Mouse (Mus musculus) forebrain, postnatal 0 days (tissue): ENCODE results near the gene Emc10. TPM values are rescaled to one million over a fixed set of nuclear protein-coding genes. Genes with fewer than 3 reads are reported as not detected.

Experiments
- ATAC-seq: fragments of 200-750 bp; cut with Nextera tagmentation; 2 replicates; pipeline ENCODE4 v1.8.0; 2017; ENCODE audit warnings: mild to moderate bottlenecking, moderate library complexity
- DNase-seq: peaks from one replicate; pipeline ENCODE4 v3.0.0-alpha.2; 2015
- H3K27ac ChIP-seq: fragments of 300-500 bp; sonication (generic); 2 replicates; pipeline ENCODE4 v1.5.1; 2014; ENCODE audit warnings: low read depth, mild to moderate bottlenecking, antibody characterized with exemption, low read length, moderate library complexity, mixed read lengths
- H3K27me3 ChIP-seq: fragments of 300-500 bp; sonication (generic); 2 replicates; pipeline ENCODE4 v1.6.1; 2014; ENCODE audit warnings: mild to moderate bottlenecking, low read length, mixed read lengths; ENCODE audit not compliant: insufficient read depth
- H3K36me3 ChIP-seq: fragments of 300-500 bp; sonication (generic); 2 replicates; pipeline ENCODE4 v1.6.1; 2014; ENCODE audit warnings: mild to moderate bottlenecking, moderate library complexity; ENCODE audit not compliant: insufficient read depth
- H3K4me1 ChIP-seq: fragments of 300-500 bp; sonication (generic); 2 replicates; pipeline ENCODE4 v1.6.1; 2014; ENCODE audit warnings: antibody characterized with exemption; ENCODE audit not compliant: insufficient read depth
- H3K4me2 ChIP-seq: fragments of 300-500 bp; sonication (generic); 2 replicates; pipeline ENCODE4 v1.6.1; 2014; ENCODE audit warnings: low read depth, mild to moderate bottlenecking, moderate library complexity
- H3K4me3 ChIP-seq: fragments of 300-500 bp; sonication (generic); 2 replicates; pipeline ENCODE4 v1.5.1; 2014; ENCODE audit warnings: low read depth, low read length, mixed read lengths
- H3K9ac ChIP-seq: fragments of 300-500 bp; sonication (generic); 2 replicates; pipeline ENCODE4 v1.6.1; 2014; ENCODE audit warnings: mild to moderate bottlenecking
- H3K9me3 ChIP-seq: fragments of 300-500 bp; sonication (generic); 2 replicates; pipeline ENCODE4 v1.6.1; 2016; ENCODE audit warnings: low read length
- CTCF ChIP-seq: sonication (generic); IDR thresholded peaks from 2 replicates; pipeline ENCODE4 v1.5.1; 2016; ENCODE audit warnings: antibody characterized with exemption, control low read depth, low read depth
- WGBS: fragments of 180-500 bp; shearing (Covaris S2); extraction: QIAGEN DNeasy Blood & Tissue Kit; methylation state at CpG from one replicate; pipeline ENCODE4 v1.1.7; 2014; 5-methylcytosine and 5-hydroxymethylcytosine counted together
- polyA plus RNA-seq: library from polyadenylated mRNA; unstranded; fragments of >200 nt; fragmentation: Nextera tagmentation; extraction: Ambion mirVana; gene quantifications from 2 replicates; pipeline ENCODE4 v1.2.1, GENCODE M21; 2015
- total RNA-seq: library from RNA; depleted of rRNA; stranded (reverse); fragments of >200 nt; gene quantifications from 2 replicates; pipeline ENCODE4 v1.2.3, GENCODE M21; 2014

The Emc10 gene
- total and polyA plus RNA-seq, 2 experiments from 2014 or later, result 168 to 238 TPM

DNA sequence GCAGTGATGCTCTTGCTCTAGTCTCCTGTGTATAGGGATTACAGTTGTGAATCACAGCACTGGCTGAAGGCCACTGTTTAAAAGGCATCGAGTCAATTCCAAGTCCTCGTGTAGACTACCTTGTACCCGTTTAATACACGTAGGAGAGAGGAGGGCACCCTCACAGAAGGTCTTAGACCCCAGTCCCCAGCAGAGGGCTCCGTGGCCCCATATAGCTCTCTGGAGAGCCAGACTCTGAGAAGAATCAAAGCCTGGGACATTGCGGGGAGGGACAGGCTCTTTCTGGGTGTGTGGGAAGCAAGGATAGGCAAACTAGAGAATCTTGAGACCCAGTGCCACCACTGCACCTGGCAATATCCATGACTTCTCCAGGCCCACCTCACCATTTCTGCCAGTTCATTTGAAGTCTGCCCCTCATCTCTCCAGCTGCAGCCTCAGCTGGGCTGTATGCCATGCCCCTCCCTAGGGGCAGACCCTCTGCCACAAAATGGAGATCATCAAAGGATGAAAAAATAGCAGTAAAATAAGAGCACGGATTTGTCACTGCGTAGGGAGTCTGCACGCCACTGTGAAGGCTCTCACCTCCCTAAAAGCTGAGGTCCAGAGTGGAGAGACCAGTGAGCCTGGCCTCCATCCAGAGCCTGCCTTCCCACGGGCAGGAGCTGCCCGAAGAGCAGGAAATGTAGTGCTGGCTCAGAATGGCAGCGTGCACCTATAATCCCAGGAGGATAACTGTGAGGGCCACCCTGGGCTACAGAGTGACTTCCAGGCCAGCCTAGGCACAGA is 50.1 kb downstream of the Emc10 start:
- no peak for DNase-seq
- ATAC-seq, result no peak
- 30% methylated on average over 12 of the region's 12 CpGs for WGBS

DNA sequence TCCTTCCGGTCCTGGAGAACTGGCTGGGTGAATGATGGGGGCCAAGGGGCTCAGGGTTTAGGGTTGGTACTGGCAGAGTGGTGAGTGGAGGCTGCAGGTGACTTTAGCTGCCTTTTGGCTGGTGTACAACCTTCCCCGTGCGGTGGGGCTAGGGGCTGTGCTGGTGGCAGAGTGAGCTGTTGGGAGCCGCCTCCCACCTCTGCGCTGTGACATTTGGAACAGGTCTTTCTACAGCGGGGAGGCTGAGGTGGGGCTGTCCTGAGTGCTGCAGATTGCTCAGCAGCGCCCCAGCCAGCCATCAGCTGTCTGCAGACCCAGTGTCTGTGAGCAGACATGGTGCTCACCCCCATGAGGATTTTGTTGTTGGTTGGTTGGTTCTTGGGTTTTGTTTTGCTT is 50.8 kb downstream of the Emc10 start:
- peaks cover 21% of the 10 kb centered on the region for H3K4me1 ChIP-seq
- peak overlapping the region; percentile 7; the same call in 1 of the 2 replicates for H3K4me3 ChIP-seq
- H3K36me3 ChIP-seq, result peaks cover 60% of the 10 kb centered on the region
- peak overlapping the region; percentile 99 for H3K9ac ChIP-seq
- peak overlapping the region; percentile 92 for H3K4me2 ChIP-seq
- ATAC-seq (no peak), DNase-seq (no peak)
- H3K9me3 ChIP-seq, result no peaks in the 10 kb centered on the region
- H3K27ac ChIP-seq, result peak overlapping the region; percentile 29
- H3K27me3 ChIP-seq, result no peaks in the 10 kb centered on the region
- 39% methylated on average over 7 of the region's 7 CpGs for WGBS
- TF ChIP-seq CTCF, result no peak

More for the DNA sequence above, 50.1 kb downstream of the Emc10 start:
- Histone ChIP-seq H3K4me1 (peaks cover 20% of the 10 kb centered on the region), H3K36me3 (peaks cover 60% of the 10 kb centered on the region), H3K9ac (peak overlapping the region; percentile 99; the same call in 1 of the 2 replicates), H3K27me3 (no peaks in the 10 kb centered on the region), H3K9me3 (no peaks in the 10 kb centered on the region), H3K4me2 (peak overlapping the region; percentile 92), H3K27ac (peak overlapping the region; percentile 15; the same call in 1 of the 2 replicates), H3K4me3 (no peak overlapping the region)
- no peak for TF ChIP-seq CTCF

DNA sequence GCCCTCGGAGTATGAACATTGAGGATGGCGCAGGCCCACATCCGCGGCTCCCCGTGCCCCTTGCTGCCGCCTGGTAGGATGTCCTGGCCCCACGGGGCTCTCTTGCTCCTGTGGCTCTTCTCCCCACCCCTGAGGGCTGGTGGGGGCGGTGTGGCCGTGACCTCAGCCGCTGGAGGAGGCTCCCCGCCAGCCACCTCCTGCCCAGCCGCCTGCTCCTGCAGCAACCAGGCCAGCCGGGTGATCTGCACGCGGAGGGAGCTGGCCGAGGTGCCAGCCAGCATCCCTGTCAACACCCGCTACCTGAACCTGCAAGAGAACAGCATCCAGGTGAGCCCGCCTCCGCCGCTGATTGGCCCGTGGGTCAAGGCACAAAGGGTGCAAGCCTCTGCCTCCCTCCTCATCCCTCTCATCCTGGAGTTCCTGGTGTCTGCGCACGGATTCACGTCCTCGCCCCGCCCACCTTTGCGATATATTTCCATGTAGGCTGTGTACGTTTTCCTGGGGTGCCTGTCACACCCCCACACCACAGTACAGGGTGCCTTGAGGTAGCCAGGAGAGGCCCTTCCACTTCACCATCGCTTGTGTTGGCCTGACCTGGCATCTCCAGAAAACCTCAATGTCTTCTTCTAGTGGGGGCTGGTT is 51.3 kb downstream of the Emc10 start:
- DNase-seq (no peak), ATAC-seq (no peak)
- Histone ChIP-seq H3K27me3 (no peaks in the 10 kb centered on the region), H3K9ac (peak overlapping the region; percentile 99), H3K4me1 (peaks cover 23% of the 10 kb centered on the region), H3K36me3 (peaks cover 54% of the 10 kb centered on the region), H3K27ac (peak overlapping the region; percentile 29; the same call in 1 of the 2 replicates), H3K9me3 (no peaks in the 10 kb centered on the region), H3K4me3 (peak overlapping the region; percentile 90), H3K4me2 (peak overlapping the region; percentile 92)
- no peak for TF ChIP-seq CTCF
- WGBS, result 40% methylated on average over 29 of the region's 29 CpGs

DNA sequence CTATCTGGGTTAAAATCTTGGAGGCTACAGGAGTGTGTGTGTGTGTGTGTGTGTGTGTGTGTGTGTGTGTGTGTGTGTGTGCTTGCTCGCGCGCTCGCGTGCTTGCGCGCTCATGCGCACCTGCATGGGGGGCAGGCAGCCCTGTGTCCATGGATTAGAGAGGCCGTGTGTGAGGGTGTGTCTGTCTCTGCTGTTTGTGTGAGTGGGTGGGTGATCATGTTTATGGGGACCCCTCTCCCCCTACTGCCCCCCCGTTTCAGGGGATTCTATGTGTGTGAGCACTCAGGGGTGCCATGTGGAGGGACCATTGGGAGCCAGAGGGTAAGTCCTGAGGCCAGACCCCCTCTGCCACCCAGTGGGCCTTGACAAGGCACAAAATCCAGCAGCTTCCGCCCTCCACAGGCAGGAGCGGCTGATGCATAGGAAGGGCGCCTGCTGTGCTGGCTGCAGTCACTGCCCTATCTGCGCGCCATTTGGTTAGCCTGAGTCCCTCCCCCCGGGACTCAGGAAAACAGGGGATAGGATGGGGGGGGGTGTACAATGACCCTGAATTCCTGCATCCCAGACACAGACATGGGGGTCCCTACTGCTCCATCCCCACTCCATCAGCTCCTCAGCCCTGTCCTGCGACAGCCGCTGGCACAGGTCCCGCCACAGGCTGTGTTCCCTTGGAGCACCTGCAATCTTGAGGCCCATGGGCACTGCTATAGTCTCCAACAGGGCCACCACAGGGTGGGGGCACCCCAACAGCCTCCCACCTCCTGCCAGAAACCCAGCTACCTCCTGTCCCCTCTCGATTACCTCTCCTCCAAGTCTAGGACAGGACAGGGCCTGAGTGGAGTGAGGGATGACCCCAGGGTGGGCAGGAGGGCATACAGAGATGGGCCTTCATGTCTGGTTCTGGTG is 52.8 kb downstream of the Emc10 start:
- Histone ChIP-seq H3K27me3 (no peaks in the 10 kb centered on the region), H3K4me2 (peak overlapping the region; percentile 92), H3K36me3 (peaks cover 40% of the 10 kb centered on the region), H3K27ac (peak overlapping the region; percentile 98), H3K9me3 (no peaks in the 10 kb centered on the region), H3K9ac (peak overlapping the region; percentile 99), H3K4me1 (peaks cover 23% of the 10 kb centered on the region), H3K4me3 (peak overlapping the region; percentile 90)
- DNase-seq, result peak; percentile 75
- TF ChIP-seq CTCF, result peak; percentile 68
- WGBS, result 4% methylated on average over 20 of the region's 20 CpGs
- ATAC-seq, result peak; percentile 53

DNA sequence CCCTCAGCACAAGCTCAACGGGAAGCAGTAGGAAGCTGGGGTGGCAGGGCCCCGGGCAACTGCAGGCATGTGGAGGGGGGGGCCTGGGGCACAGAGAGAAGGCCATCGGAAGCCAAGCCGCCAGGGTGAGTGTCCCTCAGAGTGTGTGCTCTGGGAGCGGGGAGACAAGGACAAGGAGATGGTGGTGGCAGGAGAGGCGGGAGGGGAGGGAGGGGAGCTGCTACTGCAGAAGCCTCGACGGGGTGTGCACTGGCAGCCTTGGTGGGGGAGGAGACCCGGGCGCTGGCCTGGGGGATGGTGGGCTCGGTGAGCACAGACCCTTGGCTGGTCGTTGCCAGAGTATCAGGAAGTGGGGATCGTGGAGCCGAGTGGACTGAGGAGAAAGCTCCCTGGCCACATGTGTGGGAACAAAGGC is 53.9 kb downstream of the Emc10 start:
- WGBS, result 2% methylated on average over 13 of the region's 14 CpGs
- H3K4me1 ChIP-seq, result peaks cover 22% of the 10 kb centered on the region
- TF ChIP-seq CTCF, result no peak
- no peaks in the 10 kb centered on the region for H3K27me3 ChIP-seq
- ATAC-seq, result peak; percentile 50
- no peaks in the 10 kb centered on the region for H3K9me3 ChIP-seq
- H3K9ac ChIP-seq, result peak overlapping the region; percentile 99
- peaks cover 28% of the 10 kb centered on the region for H3K36me3 ChIP-seq
- H3K4me3 ChIP-seq, result peak overlapping the region; percentile 90
- peak; percentile 77 for DNase-seq
- peak overlapping the region; percentile 92 for H3K4me2 ChIP-seq
- peak overlapping the region; percentile 98 for H3K27ac ChIP-seq

DNA sequence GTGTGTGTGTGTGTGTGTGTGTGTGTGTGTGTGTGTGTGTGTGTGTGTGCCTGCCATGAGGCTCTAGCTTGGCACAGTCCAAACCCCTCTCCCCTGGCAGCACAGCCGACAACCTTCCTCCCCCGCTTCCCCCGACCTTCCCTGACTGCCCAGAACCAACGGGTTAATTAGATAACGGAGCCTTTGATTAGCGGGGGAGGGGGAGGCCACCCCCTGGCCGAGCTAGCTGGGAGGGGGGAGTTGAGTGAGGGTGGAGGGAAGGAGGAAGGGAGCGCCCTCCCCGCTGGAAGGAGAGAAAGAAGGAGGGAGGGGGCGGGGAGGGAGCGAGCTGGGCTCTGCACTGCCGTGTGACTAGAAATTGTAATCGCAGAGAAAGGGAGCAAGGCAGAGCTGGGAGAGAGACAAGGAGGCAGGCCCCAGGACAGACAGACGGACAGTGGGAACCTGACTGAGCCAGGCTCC is 54.6 kb downstream of the Emc10 start:
- H3K4me1 ChIP-seq, result peaks cover 17% of the 10 kb centered on the region

More for the DNA sequence above, 54.6 kb downstream of the Emc10 start:
- 2% methylated on average over 12 of the region's 14 CpGs for WGBS
- H3K27me3 ChIP-seq, result no peaks in the 10 kb centered on the region
- H3K4me3 ChIP-seq, result peak overlapping the region; percentile 90
- H3K9ac ChIP-seq, result peak overlapping the region; percentile 99
- H3K36me3 ChIP-seq, result peaks cover 23% of the 10 kb centered on the region
- peak overlapping the region; percentile 98 for H3K27ac ChIP-seq
- no peaks in the 10 kb centered on the region for H3K9me3 ChIP-seq
- ATAC-seq, result peak; percentile 81
- DNase-seq, result peak; percentile 90
- peak overlapping the region; percentile 92 for H3K4me2 ChIP-seq
- TF ChIP-seq CTCF, result no peak
